Mouse (Mus musculus): ENCODE measurements at regions not wholly inside any gene's neighbourhood (a gene's known extent, or its start where the extent isn't known, plus 50 kb on each side); places are given as distances from the start of the nearest gene placed in this dataset.

GRCm38 (mm10) chr6:108720978-108721377 lies 60.5 kb downstream of the Bhlhe40 start:
- TF ChIP-seq CTCF (IDR thresholded peaks at IDR 0.05) (no peak), POLR2A (IDR thresholded peaks at IDR 0.05; ENCODE audit: insufficient read depth, low read depth, low read length) (no peak)

Measured in heart, adult 2 months (tissue).